Mouse (Mus musculus): ENCODE measurements around the gene Dpagt1. TPM values are rescaled to one million over a fixed set of nuclear protein-coding genes. Genes with fewer than 3 reads are reported as not detected.

The Dpagt1 gene
- polyA plus RNA-seq (2014; fragmentation: Nextera tagmentation; extraction: Ambion mirVana) = 49.6 and 51.9 TPM in 2 replicates

DNA sequence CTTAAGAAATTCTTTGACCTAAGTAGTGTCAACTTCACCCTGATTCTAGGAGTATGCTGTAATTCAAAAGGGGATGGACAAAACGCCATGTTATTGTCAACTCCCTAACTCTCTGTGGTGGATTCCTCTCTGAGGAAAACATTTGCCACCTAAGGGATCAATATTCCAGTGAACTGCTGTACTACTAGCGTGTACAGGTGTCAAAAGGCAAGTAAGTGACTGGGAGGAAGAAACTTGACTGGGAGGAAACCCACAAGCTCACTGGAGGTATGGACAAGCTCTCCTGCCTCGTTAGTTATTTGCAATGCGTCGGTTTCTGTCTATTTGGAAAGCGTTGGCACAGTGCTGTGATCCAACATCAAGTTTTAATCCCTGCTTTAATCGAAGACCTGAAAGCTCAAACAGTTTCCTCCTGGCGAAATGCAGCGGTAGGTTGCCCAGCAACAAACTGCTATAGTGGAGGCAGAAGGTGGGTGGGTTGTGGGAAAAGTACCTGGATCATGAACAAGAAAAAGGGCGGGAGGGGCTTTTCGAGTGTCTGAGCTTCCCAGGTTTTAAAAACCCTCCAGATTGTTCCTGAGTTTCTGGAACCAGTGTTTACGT, at the start of gene Dpagt1:
Gene Dpagt1 (plus strand): TSS at position 252 of the 603 bp plus-strand sequence.
- Histone ChIP-seq H3K4me1 (ENCODE audit: control insufficient read depth, insufficient read depth, low read length) (peaks cover 11% of the 10 kb centered on the region), H3K27ac (ENCODE audit: low read depth, low read length) (peak within 1 kb of the TSS; percentile 93), H3K9ac (ENCODE audit: low read depth, low read length) (peak within 1 kb of the TSS; percentile 87), H3K36me3 (ENCODE audit: control insufficient read depth, insufficient read depth, low read length) (peaks cover 20% of the 10 kb centered on the region), H3K4me2 (replicated peaks; ENCODE audit: low read depth, low read length) (peak within 1 kb of the TSS; percentile 82), H3K9me3 (ENCODE audit: control insufficient read depth, low read length) (no peaks in the 10 kb centered on the region), H3K27me3 (ENCODE audit: control insufficient read depth, insufficient read depth, low read length) (no peaks in the 10 kb centered on the region), H3K4me3 (ENCODE audit: low read length) (peak within 1 kb of the TSS; percentile 70)
- 4% methylated on average over 12 of the region's 12 CpGs for WGBS
- ATAC-seq (ENCODE audit: low FRiP score, low TSS enrichment) = 0 out of 2 replicates have a peak, but pooled peaks have one; percentile 7

DNA sequence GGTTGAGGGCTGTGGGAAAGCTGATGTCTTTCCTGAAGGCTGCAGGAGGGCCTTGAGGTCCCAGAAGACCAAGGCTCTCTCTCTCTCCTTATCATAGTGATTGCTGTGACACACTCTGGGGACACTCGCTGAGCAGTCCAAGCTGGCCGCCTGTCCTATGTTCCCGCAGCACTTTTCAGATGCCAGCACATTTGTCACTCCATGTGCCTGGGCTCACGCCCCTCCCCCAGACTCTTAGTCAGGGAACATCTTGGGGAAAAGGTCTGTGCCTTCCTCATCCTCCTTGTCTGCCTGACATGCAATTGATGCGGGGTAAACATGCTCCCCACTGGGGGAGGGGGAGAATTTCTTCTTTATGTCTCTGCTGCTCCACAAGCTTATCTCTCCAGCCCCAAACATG, 42.6 kb upstream of the Dpagt1 start:
- Histone ChIP-seq H3K27ac (ENCODE audit: low read depth, low read length) (no peak overlapping the region), H3K4me1 (ENCODE audit: control insufficient read depth, insufficient read depth, low read length) (peaks cover under 1% of the 10 kb centered on the region), H3K9me3 (ENCODE audit: control insufficient read depth, low read length) (no peaks in the 10 kb centered on the region), H3K4me2 (replicated peaks; ENCODE audit: low read depth, low read length) (no peak overlapping the region), H3K9ac (ENCODE audit: low read depth, low read length) (no peak overlapping the region), H3K27me3 (ENCODE audit: control insufficient read depth, insufficient read depth, low read length) (peaks cover 17% of the 10 kb centered on the region), H3K36me3 (ENCODE audit: control insufficient read depth, insufficient read depth, low read length) (no peaks in the 10 kb centered on the region), H3K4me3 (ENCODE audit: low read length) (no peak overlapping the region)
- ATAC-seq (ENCODE audit: low FRiP score, low TSS enrichment) = no peak
- WGBS = 56% methylated on average over 5 of the region's 5 CpGs

DNA sequence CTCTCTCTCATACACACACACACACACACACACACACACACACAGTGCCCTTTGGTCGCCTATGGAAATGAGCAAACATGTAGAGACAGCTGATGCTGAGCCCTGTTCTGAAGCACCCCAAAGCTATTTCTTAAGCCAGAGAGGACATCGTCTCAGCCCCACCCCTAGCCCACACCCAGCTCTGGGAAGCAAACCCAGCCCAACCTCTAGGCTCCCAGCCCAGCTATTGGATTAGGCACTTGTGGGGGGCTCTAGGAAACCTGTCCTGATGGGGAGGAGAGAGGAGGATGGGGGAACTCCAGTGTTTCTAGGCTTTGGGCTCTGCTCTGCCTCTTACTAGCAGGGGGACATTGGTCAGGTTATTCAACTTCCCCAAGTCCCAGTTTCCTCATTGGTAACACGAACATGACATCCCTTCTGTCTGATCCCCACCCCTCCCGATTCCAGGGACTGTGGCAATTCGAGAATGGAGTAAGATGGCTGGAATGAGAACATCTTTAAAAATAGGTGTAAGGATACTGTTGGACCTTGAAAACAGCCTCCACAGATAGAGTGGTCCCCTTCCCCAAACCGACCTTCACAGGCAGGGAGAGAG, 39.5 kb upstream of the Dpagt1 start:
- H3K4me2 ChIP-seq (replicated peaks; ENCODE audit: low read depth, low read length) = no peak overlapping the region

DNA sequence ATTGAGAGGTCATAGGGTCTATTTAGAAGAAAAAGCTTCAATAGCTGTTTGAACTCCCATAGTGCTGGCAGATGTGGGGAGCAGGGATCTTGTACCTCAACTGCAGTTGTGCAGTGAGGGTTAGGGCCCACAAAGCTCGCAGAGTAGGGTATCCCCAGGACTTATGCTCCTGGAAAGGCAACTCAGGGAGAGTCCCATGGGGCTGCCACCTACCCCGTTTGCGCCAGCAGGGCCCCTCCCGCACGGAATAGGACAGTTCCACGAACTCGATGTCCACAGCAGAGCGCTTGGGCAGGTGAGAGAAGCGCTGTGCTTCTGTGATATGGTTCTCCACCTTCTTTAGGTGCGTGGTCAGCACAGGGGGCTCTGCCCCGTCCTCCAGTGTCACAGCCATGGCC, 38.8 kb upstream of the Dpagt1 start:
- H3K4me3 ChIP-seq (ENCODE audit: low read length) = peak overlapping the region; percentile 64
- peak overlapping the region; percentile 66 for H3K9ac ChIP-seq (ENCODE audit: low read depth, low read length)
- peak overlapping the region; percentile 96 for H3K4me2 ChIP-seq (replicated peaks; ENCODE audit: low read depth, low read length)
- ATAC-seq (ENCODE audit: low FRiP score, low TSS enrichment) = 0 out of 2 replicates have a peak, but pooled peaks have one; percentile 10
- peaks cover 21% of the 10 kb centered on the region for H3K27me3 ChIP-seq (ENCODE audit: control insufficient read depth, insufficient read depth, low read length)
- H3K4me1 ChIP-seq (ENCODE audit: control insufficient read depth, insufficient read depth, low read length) = peaks cover 10% of the 10 kb centered on the region
- peaks cover 3% of the 10 kb centered on the region; the same call in 1 of the 2 replicates for H3K36me3 ChIP-seq (ENCODE audit: control insufficient read depth, insufficient read depth, low read length)
- H3K27ac ChIP-seq (ENCODE audit: low read depth, low read length) = no peak overlapping the region
- H3K9me3 ChIP-seq (ENCODE audit: control insufficient read depth, low read length) = no peaks in the 10 kb centered on the region
- WGBS = 5% methylated on average over 11 of the region's 11 CpGs

More for the DNA sequence above, 39.5 kb upstream of the Dpagt1 start:
- no peak overlapping the region for H3K9ac ChIP-seq (ENCODE audit: low read depth, low read length)
- peaks cover 10% of the 10 kb centered on the region for H3K4me1 ChIP-seq (ENCODE audit: control insufficient read depth, insufficient read depth, low read length)
- no peak overlapping the region for H3K27ac ChIP-seq (ENCODE audit: low read depth, low read length)
- WGBS = 12% methylated on average over 6 of the region's 6 CpGs
- no peaks in the 10 kb centered on the region for H3K9me3 ChIP-seq (ENCODE audit: control insufficient read depth, low read length)
- H3K27me3 ChIP-seq (ENCODE audit: control insufficient read depth, insufficient read depth, low read length) = peaks cover 21% of the 10 kb centered on the region
- peaks cover 3% of the 10 kb centered on the region; the same call in 1 of the 2 replicates for H3K36me3 ChIP-seq (ENCODE audit: control insufficient read depth, insufficient read depth, low read length)
- no peak for ATAC-seq (ENCODE audit: low FRiP score, low TSS enrichment)
- H3K4me3 ChIP-seq (ENCODE audit: low read length) = peak overlapping the region; percentile 4; the same call in 1 of the 2 replicates

DNA sequence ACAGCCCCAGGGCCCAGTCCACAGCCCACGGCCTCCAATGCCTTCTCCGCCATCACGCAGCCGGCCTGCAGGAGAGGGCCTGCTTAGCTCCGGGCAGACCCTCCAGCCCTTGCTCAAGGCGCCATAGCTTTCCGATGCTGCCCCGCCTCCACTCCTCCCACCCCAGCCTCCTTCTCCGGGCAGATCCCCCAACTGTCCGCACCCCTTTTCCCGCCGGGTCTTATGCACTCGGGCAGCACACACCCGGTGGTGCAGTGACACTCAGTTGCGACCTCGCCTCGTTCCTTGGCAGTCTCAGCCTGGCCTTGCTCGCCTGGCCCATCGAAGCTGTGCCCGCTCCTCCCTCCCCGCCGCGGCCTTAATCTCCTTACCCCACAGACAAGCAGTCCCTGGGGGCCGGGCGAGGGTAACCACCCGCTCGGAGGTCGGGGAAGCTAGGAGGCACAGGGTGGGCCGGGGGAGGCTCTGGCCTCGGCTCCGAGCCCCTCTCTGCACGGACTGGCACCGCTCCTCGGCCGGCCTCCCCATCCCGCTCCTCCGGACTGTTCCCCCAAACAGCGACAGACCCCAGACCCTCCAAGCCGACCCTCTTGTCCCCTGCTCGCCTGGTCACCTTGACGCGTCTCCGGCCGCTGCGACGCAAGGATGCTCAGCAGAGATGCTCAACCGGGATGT, 38.3 kb upstream of the Dpagt1 start:
- H3K27ac ChIP-seq (ENCODE audit: low read depth, low read length) = no peak overlapping the region
- peak overlapping the region; percentile 64 for H3K4me3 ChIP-seq (ENCODE audit: low read length)
- 2% methylated on average over 38 of the region's 47 CpGs for WGBS
- H3K9ac ChIP-seq (ENCODE audit: low read depth, low read length) = peak overlapping the region; percentile 66
- H3K4me1 ChIP-seq (ENCODE audit: control insufficient read depth, insufficient read depth, low read length) = peaks cover 10% of the 10 kb centered on the region
- peaks cover 7% of the 10 kb centered on the region; the same call in 1 of the 2 replicates for H3K36me3 ChIP-seq (ENCODE audit: control insufficient read depth, insufficient read depth, low read length)
- peaks cover 21% of the 10 kb centered on the region for H3K27me3 ChIP-seq (ENCODE audit: control insufficient read depth, insufficient read depth, low read length)
- no peaks in the 10 kb centered on the region for H3K9me3 ChIP-seq (ENCODE audit: control insufficient read depth, low read length)
- H3K4me2 ChIP-seq (replicated peaks; ENCODE audit: low read depth, low read length) = peak overlapping the region; percentile 96
- peak; percentile 57 for ATAC-seq (ENCODE audit: low FRiP score, low TSS enrichment)

DNA sequence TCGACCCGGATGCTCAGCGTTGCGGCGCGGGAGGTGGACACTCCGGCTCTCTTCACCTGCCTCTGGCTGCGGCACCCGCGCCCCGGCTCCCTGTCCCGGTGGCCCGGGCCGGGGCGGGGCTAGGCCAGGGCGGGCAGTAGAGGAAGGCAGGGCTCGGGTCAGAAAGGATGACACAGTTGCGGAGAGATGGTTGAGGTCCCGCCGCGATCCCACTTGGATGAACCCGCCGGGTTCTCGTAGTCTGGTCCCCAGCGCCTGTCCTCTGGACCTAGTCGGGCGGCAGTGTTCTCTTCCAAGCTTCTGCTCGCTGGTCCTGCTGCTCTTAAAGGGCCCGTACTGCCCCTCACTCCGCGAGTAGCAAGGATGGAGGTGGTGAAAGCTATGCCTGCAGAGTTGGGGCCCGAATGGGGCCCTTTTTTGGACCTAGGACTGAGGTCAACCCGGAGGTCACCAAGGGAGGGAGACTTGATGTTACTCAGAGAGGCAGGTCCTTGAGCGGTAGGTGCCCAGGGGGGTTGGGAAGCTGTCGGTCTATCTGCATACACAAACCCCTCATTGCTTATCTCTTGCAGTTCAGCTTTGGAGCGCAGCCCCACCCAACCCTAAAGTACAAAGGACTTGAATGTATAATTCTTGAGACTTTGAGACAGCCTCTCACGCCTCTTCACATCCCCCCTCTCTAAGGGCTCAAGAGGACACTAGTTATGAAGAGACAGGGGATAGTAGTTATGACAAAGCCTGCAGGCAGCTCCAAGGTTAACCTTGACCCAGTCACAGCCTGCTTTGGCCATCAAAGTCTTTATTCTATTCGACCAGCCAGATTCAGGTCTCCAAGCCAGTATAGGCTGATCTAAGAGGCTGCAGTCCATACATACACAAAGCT, 37.5 kb upstream of the Dpagt1 start, which contains the start of gene Abcg4:
Gene Abcg4 (minus strand): TSS at position 540 of the 883 bp plus-strand sequence.
- H3K9me3 ChIP-seq (ENCODE audit: control insufficient read depth, low read length) = no peaks in the 10 kb centered on the region
- no peak within 1 kb of the TSS for H3K27ac ChIP-seq (ENCODE audit: low read depth, low read length)
- peaks cover 10% of the 10 kb centered on the region for H3K4me1 ChIP-seq (ENCODE audit: control insufficient read depth, insufficient read depth, low read length)
- 1% methylated on average over 38 of the region's 38 CpGs for WGBS
- H3K36me3 ChIP-seq (ENCODE audit: control insufficient read depth, insufficient read depth, low read length) = peaks cover 15% of the 10 kb centered on the region
- H3K4me2 ChIP-seq (replicated peaks; ENCODE audit: low read depth, low read length) = peak within 1 kb of the TSS; percentile 96
- peak within 1 kb of the TSS; percentile 64 for H3K4me3 ChIP-seq (ENCODE audit: low read length)
- peak; percentile 67 for ATAC-seq (ENCODE audit: low FRiP score, low TSS enrichment)
- peak within 1 kb of the TSS; percentile 66 for H3K9ac ChIP-seq (ENCODE audit: low read depth, low read length)
- peaks cover 21% of the 10 kb centered on the region for H3K27me3 ChIP-seq (ENCODE audit: control insufficient read depth, insufficient read depth, low read length)

DNA sequence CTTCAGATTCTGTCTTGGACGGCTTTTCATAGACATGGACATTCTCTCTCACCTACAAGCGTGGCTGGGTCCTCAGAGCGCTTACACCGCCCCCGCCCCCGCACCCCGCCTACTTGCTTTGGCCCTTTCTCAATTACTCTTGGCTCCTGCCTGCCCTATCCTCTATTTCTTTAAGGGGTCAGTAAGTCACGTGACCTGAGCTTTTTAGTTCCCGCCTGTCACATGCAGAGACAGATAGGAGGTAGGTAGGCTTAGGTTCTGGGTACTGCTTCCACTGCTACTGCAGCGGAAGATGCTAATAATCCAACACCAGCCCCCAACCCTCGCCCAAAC, 36.9 kb upstream of the Dpagt1 start:
- H3K36me3 ChIP-seq (ENCODE audit: control insufficient read depth, insufficient read depth, low read length) = peaks cover 21% of the 10 kb centered on the region
- peak overlapping the region; percentile 96; the same call in 1 of the 2 replicates for H3K4me2 ChIP-seq (replicated peaks; ENCODE audit: low read depth, low read length)
- H3K9ac ChIP-seq (ENCODE audit: low read depth, low read length) = no peak overlapping the region
- 9% methylated on average over 11 of the region's 11 CpGs for WGBS
- H3K27ac ChIP-seq (ENCODE audit: low read depth, low read length) = no peak overlapping the region
- H3K9me3 ChIP-seq (ENCODE audit: control insufficient read depth, low read length) = no peaks in the 10 kb centered on the region
- H3K4me3 ChIP-seq (ENCODE audit: low read length) = no peak overlapping the region
- peaks cover 10% of the 10 kb centered on the region for H3K4me1 ChIP-seq (ENCODE audit: control insufficient read depth, insufficient read depth, low read length)
- peaks cover 21% of the 10 kb centered on the region for H3K27me3 ChIP-seq (ENCODE audit: control insufficient read depth, insufficient read depth, low read length)
- ATAC-seq (ENCODE audit: low FRiP score, low TSS enrichment) = no peak

DNA sequence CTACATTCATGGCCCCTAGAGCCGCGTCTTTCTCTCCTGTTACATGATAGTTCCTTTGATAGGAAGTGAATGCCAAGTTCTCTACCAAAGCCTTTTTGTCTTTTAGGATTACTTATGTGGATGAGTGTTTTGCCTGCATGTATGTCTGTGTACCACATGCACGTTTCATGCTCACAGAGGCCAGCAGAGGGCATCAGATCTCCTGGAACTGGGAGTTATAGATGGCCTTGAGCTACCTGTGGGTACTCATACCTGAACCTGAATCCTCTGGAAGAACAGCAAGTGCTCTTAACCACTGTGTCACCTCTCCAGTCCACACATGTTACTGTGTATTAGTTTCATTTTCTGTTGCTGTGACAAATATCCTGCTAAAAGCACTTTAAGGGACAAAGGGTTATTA, 33.3 kb upstream of the Dpagt1 start:
- peaks cover 54% of the 10 kb centered on the region for H3K36me3 ChIP-seq (ENCODE audit: control insufficient read depth, insufficient read depth, low read length)
- H3K4me1 ChIP-seq (ENCODE audit: control insufficient read depth, insufficient read depth, low read length) = peaks cover 10% of the 10 kb centered on the region

More for the DNA sequence above, 33.3 kb upstream of the Dpagt1 start:
- Histone ChIP-seq H3K9me3 (ENCODE audit: control insufficient read depth, low read length) (no peaks in the 10 kb centered on the region), H3K4me3 (ENCODE audit: low read length) (no peak overlapping the region), H3K27me3 (ENCODE audit: control insufficient read depth, insufficient read depth, low read length) (peaks cover 11% of the 10 kb centered on the region; the same call in 1 of the 2 replicates), H3K27ac (ENCODE audit: low read depth, low read length) (no peak overlapping the region), H3K4me2 (replicated peaks; ENCODE audit: low read depth, low read length) (no peak overlapping the region), H3K9ac (ENCODE audit: low read depth, low read length) (no peak overlapping the region)
- WGBS = 71% methylated on average over 3 of the region's 3 CpGs
- no peak for ATAC-seq (ENCODE audit: low FRiP score, low TSS enrichment)
